Mouse (Mus musculus): Measurements from ENCODE around the gene Slfn9.
"Not testable (repeated sequence)": the region's sequence is repeated elsewhere in the genome, so short reads cannot be mapped to it uniquely, and the experiment has no call there.

Gene Slfn9

GRCm38 (mm10) chr11:82991469-82992166 lies at the start of gene Slfn9:
Slfn9 (minus strand) TSS chr11:82991830.
- DNase-seq (ENCODE audit: low spot score) = no peak

DNA sequence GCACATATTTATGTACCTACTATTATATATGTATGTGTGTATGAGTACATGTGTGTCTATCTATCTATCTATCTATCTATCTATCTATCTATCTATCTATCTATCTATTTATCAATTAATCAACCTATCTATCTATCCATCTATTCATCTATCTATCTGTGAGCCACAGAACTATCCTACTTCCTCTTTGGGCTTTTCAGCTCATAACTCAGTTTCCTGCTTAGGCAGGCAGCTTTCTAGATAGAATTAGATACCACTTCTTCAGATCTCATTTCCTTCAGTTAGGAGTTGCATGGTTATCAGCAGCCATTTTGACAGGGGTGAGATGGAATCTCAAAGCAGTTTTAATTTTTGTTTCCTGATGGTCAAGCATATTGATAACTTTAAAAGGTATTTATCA lies 49.4 kb upstream of the Slfn9 start:
- DNase-seq (ENCODE audit: low spot score) = no peak

DNA sequence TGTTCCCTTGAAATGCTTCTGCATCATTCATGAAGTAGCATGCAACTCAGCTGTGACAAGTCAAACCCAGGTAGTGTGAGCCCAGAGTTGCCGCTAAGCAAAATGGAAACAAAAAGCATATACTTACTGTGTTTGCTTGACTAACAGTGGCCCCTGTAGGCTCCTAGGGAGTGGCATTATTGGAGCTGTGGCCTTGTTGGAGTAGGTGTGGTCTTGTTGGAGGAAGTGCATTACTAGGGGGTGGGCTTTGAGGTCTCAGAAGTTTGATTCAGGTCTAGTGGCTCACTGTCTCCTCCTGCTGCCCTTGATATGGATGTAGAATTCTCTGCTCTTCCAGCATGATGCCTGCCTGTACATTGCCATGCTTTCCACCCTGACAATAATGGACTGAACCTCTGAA lies 48.7 kb upstream of the Slfn9 start:
- DNase-seq (ENCODE audit: low spot score) = no peak

- DNase-seq (ENCODE audit: low spot score) = no peak
Measured at GRCm38 (mm10) chr11:83039796-83040195, 48.2 kb upstream of the Slfn9 start.

DNA sequence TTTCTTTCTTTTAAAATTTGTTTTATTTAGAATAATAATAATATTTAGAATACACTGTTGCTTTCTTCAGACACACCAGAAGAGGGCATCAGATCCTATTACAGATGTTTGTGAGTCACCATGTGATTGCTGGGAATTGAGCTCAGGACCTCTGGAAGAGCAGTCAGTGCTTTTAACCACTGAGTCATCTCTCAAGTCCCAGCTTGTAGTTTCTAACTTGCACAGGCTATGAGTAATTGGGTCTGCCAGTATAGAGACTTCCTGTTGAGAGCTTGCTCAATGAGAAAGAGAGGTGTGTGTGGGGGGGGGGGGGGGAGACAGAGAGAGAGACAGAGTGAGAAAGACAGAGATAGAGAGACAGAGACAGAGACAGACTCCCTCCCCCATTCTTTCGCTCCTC lies 47.5 kb upstream of the Slfn9 start:
- DNase-seq (ENCODE audit: low spot score) = no peak

GRCm38 (mm10) chr11:83038686-83039085 lies 47.1 kb upstream of the Slfn9 start:
- not testable (repeated sequence) for DNase-seq (ENCODE audit: low spot score)

DNA sequence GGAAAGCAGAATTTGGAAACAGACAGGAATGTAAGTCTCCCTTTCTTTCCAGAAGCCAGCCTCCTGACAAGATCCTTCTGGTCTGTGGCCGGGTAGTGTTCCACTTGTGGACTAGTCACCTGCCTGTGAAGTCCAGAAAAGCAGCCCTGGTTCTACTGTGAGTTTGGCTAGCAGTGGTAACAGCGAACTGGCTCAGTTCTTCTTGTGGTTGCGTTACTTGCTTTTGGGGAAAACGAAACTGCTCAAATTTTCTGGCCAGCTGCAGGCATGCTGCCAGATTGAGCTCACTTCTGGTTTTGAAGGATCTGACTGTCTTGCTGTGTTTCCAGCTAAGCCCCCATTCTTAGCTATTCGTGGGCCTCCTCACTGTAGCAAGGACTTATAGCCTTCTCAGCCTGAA lies 29.0 kb upstream of the Slfn9 start, which contains the start of gene Slfn8:
Slfn8 (minus strand) TSS at position 190 of the 400 bp plus-strand sequence.
- peak; percentile 19 for DNase-seq (ENCODE audit: low spot score)

DNA sequence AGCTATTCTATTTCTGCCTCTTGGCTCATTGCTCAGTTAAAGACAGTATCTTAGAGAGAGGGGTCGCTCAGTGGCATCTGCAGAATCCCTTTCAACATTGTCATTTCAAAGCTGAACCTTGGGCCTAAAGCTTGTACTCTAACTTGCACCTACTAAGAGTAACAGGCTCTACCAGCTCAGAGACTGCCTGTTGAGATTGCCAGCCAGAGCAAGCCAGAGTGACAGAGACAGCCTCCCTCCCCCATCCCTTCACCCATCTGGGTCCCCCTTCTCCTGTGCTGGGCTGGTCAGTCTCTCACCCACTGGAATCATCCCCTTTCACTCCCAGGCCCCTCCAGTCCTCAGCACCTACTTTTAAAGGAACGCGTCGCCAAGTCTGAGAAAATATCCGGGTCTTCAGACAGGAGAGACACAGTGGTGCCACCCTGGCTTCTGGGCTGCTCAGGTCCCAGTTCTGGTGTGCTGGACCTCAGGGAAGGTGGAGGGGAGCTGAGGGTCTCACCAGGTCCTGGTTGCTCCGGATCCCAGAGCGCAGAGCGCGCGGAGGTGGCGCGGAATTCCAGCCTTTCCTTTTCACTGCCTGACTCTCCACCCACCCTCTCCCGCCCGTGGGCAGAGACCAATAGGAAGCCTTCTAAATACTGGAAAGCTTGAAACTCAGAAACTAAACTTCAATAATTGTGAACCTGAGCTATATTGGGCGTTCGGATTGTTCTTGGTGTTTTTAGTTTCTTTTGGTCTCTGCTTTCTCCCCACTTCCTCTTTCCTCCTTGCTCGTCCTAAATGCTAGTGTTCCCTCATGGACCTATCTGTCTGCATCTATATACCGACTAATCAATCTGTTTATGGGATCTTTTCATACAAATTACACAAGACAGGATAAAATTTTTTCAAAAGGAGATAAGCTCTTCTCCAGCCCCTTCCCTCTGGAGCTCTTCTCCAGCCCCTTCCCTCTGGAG lies 28.2 kb upstream of the Slfn9 start:
- DNase-seq (ENCODE audit: low spot score) = not testable (repeated sequence)

DNA sequence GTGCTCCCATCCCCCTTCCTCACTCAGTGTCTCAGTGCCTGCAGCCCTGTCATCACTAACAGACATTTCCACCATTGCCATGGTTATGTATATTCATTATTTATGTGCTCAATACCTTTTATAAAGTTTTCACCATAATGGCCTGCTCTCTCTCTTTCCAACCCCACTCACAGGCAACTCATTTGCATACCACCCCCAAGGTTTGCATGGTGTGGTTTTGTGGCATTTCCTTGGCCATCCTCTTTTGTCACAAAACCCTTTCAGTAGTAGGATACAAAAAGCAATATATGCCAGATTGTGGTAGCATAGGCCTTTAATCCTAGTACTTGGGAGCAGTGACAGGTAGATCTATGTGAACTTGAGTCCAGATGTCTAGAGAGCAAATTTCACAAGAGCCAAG lies 24.5 kb upstream of the Slfn9 start:
- DNase-seq (ENCODE audit: low spot score) = no peak

DNA sequence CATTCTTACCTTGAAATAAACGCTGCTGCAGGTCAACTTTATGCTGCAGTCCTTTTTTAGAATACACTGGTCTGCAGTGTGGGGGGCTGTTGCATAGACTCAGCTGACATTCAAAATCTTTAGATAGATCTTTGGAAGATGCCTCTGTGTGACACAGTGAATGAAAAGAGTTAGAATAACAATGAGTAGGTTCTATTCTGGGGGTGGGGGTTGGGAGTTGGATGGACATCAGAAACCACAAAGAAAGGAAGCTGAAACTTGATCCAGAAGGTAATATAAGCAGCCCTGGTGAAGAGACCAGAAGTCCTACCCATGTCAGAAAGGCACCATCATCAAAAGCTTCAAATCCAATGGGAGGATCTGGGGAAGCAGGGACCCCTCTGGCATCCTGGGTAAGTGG lies 21.7 kb upstream of the Slfn9 start:
- no peak for DNase-seq (ENCODE audit: low spot score)

DNA sequence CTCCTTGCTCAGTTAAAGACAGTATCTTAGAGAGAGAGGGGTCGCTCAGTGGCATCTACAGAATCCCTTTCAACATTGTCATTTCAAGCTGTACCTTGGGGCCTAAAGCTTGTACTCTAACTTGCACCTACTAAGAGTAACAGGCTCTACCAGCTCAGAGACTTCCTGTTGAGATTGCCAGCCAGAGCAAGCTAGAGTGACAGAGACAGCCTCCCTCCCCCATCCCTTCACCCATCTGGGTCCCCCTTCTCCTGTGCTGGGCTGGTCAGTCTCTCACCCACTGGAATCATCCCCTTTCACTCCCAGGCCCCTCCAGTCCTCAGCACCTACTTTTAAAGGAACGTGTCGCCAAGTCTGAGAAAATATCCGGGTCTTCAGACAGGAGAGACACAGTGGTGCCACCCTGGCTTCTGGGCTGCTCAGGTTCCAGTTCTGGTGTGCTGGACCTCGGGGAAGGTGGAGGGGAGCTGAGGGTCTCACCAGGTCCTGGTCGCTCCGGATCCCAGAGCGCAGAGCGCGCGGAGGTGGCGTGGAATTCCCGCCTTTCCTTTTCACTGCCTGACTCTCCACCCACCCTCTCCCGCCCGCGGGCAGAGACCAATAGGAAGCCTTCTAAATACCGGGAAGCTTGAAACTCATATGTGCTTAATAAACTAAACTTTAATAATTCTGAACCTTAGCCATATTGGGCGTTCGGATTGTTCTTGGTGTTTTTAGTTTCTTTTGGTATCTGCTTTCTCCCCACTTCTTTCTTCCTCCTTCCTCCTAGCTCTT lies 831 bp downstream of the Slfn9 start:
- DNase-seq (ENCODE audit: low spot score) = not testable (repeated sequence)

DNA sequence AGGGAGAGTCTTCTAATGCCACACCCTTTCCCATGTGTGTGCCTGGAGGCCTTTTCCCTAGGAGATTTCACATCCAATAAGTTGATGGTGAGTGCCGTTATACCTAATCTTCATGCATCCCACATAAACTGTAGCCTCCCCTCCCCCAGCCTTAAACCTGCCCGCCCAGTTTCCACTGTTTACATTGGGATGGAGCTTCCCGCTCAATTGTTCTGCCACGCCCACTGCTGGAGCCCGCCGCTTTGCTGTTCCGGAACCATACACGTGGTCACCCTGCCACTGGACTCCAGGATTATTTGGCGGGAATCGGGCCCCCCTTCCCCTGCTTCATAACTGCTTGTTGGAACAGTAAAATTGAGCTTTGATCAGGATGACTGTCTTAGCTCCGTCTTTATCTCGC lies 2.3 kb downstream of the Slfn9 start:
- no peak for DNase-seq (ENCODE audit: low spot score)

DNA sequence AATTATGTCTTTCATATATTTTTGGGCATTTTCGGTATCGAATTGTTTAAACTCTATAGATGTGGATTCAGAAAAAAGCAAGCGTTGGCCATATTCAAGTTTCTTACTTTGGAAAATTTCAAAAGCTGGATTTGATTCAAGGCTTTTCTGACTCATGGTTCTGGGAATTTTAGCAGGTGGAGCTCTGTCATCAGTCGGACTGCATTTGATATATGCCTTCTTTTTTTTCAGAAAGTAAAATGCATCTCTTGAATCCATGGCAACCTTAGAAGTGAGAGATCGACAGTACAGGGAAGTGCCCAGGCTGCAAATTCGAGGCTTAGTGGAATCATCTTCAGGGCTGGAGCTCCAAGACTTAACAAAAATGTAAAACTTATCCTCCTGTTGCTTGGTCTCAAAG lies 4.0 kb downstream of the Slfn9 start:
- no peak for DNase-seq (ENCODE audit: low spot score)

GRCm38 (mm10) chr11:82983193-82983592 lies 8.4 kb downstream of the Slfn9 start:
- DNase-seq (ENCODE audit: low spot score) = no peak

- not testable (repeated sequence) for DNase-seq (ENCODE audit: low spot score)
Measured at GRCm38 (mm10) chr11:82982409-82982808, 9.2 kb downstream of the Slfn9 start.

GRCm38 (mm10) chr11:82973916-82974315 lies 17.7 kb downstream of the Slfn9 start:
- DNase-seq (ENCODE audit: low spot score) = no peak

GRCm38 (mm10) chr11:82971590-82971974 lies 20.0 kb downstream of the Slfn9 start:
- no peak for DNase-seq (ENCODE audit: low spot score)

DNA sequence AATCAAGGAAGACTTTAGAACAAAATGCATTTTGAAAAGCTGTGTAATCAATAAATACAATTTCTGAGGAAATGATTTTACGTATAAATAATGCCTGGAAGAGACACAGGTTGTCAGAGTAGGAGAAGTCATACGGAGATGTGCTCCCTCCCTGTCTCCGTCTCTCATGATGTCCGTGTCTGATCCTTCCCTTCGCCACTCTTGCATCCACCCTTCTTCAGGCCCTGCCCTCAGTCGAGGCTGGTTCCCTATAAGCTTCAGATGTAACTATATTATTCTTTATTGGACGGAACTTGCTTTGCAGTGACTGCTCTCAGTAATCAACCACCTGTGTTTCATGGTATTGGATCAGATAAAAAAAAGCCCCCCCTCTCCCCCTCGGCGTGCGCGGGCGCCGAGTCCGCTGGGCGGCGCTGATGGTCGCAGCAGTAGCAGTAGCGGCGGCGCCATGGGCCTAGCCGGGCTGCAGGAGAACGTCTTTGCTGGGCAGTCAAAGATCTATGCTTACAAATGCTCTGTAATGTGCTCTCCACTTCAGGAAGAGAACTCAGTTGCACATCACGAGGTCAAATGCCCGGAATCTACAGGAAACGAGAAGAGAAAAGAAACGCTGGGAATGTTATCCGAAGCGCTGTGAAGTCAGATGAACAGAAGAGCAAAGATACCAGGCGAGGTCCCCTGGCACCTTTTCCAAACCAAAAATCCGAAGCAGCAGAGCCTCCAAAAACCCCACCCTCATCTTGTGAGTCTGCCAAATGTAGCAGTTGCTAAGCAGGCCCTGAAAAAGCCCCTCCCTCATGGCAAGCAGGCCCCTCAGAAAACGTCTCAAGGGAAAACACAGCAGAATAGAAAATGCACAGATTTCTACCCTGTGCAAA lies 20.7 kb downstream of the Slfn9 start:
- no peak for DNase-seq (ENCODE audit: low spot score)

GRCm38 (mm10) chr11:82962215-82962614 lies 29.4 kb downstream of the Slfn9 start:
- no peak for DNase-seq (ENCODE audit: low spot score)

DNA sequence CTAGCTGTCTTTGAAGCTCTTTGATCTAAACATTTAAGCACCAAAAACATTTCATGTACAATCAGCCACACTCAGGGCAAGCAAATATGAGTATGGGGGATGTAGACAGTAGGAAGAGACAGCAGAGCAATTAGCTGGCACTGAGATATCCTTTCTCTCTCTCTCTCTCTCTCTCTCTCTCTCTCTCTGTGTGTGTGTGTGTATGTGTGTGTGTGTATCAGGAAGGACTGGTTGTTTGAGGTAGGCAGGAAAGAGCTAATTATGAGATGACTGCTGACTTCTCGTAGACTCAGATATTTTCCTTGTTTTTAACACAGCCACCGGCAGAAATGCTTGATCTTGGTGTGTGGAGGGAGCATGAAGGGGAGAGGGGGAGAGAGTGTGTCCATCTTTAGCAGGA lies 29.9 kb downstream of the Slfn9 start:
- DNase-seq (ENCODE audit: low spot score) = no peak

DNA sequence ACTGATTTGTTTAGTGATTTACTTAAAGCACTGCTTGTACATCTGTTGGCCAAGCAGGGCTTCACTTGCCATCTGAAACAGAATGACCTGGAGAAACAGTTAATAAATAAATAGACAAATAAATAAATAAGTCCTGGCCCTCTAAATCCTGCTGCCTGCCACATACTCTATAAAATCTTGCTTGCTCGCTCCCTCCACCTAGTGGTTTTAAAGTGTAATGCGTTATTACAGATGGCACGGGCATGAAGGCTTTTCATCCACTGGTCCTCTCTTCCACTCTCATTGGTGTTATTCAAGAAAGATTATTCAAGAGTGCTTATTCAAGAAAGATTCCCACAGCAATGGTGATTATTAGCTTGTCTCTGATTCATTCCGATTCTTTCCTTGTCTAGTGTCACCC lies 32.0 kb downstream of the Slfn9 start:
- DNase-seq (ENCODE audit: low spot score) = no peak

Data from spleen, adult 12 weeks (tissue).